Mouse (Mus musculus) stomach, adult 2 months (tissue): Measurements from ENCODE around the gene Ces2a. TPM values are rescaled to one million over a fixed set of nuclear protein-coding genes. Genes with fewer than 3 reads are reported as not detected.

ENCODE experiments used
- polyA plus RNA-seq: library from polyadenylated mRNA; depleted of rRNA; stranded (reverse); fragments of >200 nt; gene quantifications from 2 replicates; pipeline ENCODE4 v1.2.3, GENCODE M21; 2012; rRNA removed

The Ces2a gene
- 7.3 and 13.3 TPM in 2 replicates for polyA plus RNA-seq

DNA sequence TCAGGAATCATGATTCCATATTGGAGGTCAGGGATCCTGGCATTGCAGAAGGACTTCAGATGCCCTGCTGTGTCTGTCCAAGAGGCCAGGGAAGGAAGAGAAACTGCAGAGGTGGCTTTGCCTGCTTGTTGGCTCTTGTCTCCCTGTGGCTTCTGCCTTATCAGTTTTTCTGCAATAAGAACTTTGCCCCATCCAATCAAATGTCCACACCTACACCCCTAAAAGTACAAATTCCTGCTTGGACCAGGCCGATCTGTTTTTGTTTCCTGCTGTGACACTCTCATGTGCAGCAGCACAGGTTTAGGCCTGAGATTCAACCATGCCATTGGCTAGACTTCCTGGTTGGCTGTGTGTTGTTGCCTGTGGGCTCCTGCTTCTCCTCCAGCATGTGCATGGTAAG is at the start of gene Ces2a:
TSS of gene Ces2a (plus strand) at position 251 of the 400 bp plus-strand sequence.

Other genes with a start within 250 kb of the Ces2a start
- 0.04 and 0.13 TPM in 2 replicates for gene Terb1, start 224.1 kb upstream of the Ces2a start, polyA plus RNA-seq
- 0.77 and 0.78 TPM in 2 replicates for gene Nae1, start 199.4 kb upstream of the Ces2a start, polyA plus RNA-seq
- gene Car7, start 199.3 kb upstream of the Ces2a start, polyA plus RNA-seq: 2.8 and 3.1 TPM in 2 replicates
- gene Pdp2, start 142.6 kb upstream of the Ces2a start, polyA plus RNA-seq: 1.0 and 1.1 TPM in 2 replicates
- gene Cdh16, start 109.6 kb upstream of the Ces2a start, polyA plus RNA-seq: 0.04 TPM in 1 of 2 replicates, not detected in the other
- 6.5 and 13.8 TPM in 2 replicates for gene Rrad, start 102.7 kb upstream of the Ces2a start, polyA plus RNA-seq
- 27.4 and 32.5 TPM in 2 replicates for gene Ciao2b, start 92.0 kb upstream of the Ces2a start, polyA plus RNA-seq
- 4.8 and 6.6 TPM in 2 replicates for gene Ces2b, start 97.6 kb downstream of the Ces2a start, polyA plus RNA-seq
- 100 and 139 TPM in 2 replicates for gene Ces2c, start 113.1 kb downstream of the Ces2a start, polyA plus RNA-seq
- 1.4 and 3.1 TPM in 2 replicates for gene Ces2e, start 192.3 kb downstream of the Ces2a start, polyA plus RNA-seq
- gene Ces2f, start 213.4 kb downstream of the Ces2a start, polyA plus RNA-seq: 0.35 and 0.48 TPM in 2 replicates
- gene Ces2g, start 227.7 kb downstream of the Ces2a start, polyA plus RNA-seq: 27.5 and 41.8 TPM in 2 replicates